In genomic region chr2:32665345-32665744, GRCm38 (mm10) we compare ENCODE assay signal across 18 mouse cellular contexts. TPM values are rescaled to one million over a fixed set of nuclear protein-coding genes. Genes with fewer than 3 reads are reported as not detected.
DNase-seq lines count a peak whose midpoint lies in the region; ATAC-seq and TF ChIP-seq lines count a peak whose summit lies in the region.
"Had no signal": no experiment of that assay in that cellular context is flagged by ENCODE, and none has a peak within 500 bp of the region (broad histone marks: within the 10 kb centered on the region; RNA-seq: fewer than 3 reads in every experiment).

No protein-coding gene starts in this region.

- H3K4me1 ChIP-seq in heart, adult 2 months (ENCODE audit: control insufficient read depth, insufficient read depth, low read length), result peaks cover 24% of the 10 kb centered on the region
- 0 out of 2 replicates have a peak, but pooled peaks cover 4% of the 10 kb centered on the region for H3K4me1 ChIP-seq in hindbrain, embryonic 13.5 days (replicated peaks)
- peaks cover 13% of the 10 kb centered on the region; the same call in 1 of the 2 replicates for H3K4me1 ChIP-seq in hindbrain, embryonic 12.5 days
- peaks cover 48% of the 10 kb centered on the region for H3K4me1 ChIP-seq in megakaryocyte, embryonic 14.5 days
- peaks cover 26% of the 10 kb centered on the region for H3K4me1 ChIP-seq in heart, postnatal 0 days (ENCODE audit: control insufficient read depth, insufficient read depth)

- intact Hi-C loops in heart, adult 2 months (cut with DNase I), result no loop called here

- no peak for TF ChIP-seq CTCF in heart, adult 2 months (IDR thresholded peaks at IDR 0.05)
- TF ChIP-seq CTCF in heart, postnatal 0 days (IDR thresholded peaks at IDR 0.05; ENCODE audit: low read depth), result no peak

- WGBS in heart, adult 2 months, result 49% methylated on average over 8 of the region's 8 CpGs
- WGBS in hindbrain, embryonic 13.5 days, result 55% methylated on average over 8 of the region's 8 CpGs
- 75% methylated on average over 8 of the region's 8 CpGs for WGBS in hindbrain, embryonic 12.5 days
- WGBS in heart, postnatal 0 days, result 64% methylated on average over 8 of the region's 8 CpGs

- TF ChIP-seq POLR2A in heart, adult 2 months (IDR thresholded peaks at IDR 0.05; ENCODE audit: insufficient read depth, low read depth, low read length), result no peak

- ATAC-seq in hindbrain, embryonic 13.5 days (ENCODE audit: low FRiP score), result no peak
- ATAC-seq in hindbrain, embryonic 12.5 days (ENCODE audit: low FRiP score), result no peak
- ATAC-seq in megakaryocyte, adult 5-6 weeks (ENCODE audit: poor library complexity, severe bottlenecking), result no peak
- ATAC-seq in heart, postnatal 0 days (ENCODE audit: insufficient read depth, low read depth), result no peak
- ATAC-seq: forebrain, embryonic 16.5 days had no signal

- H3K27me3 ChIP-seq in heart, adult 2 months (ENCODE audit: control insufficient read depth, insufficient read depth, low read length), result no peaks in the 10 kb centered on the region
- no peaks in the 10 kb centered on the region for H3K27me3 ChIP-seq in hindbrain, embryonic 13.5 days
- H3K27me3 ChIP-seq in hindbrain, embryonic 12.5 days, result no peaks in the 10 kb centered on the region
- H3K27me3 ChIP-seq in megakaryocyte, embryonic 14.5 days (replicated peaks), result no peaks in the 10 kb centered on the region
- H3K27me3 ChIP-seq in heart, postnatal 0 days (ENCODE audit: control insufficient read depth, insufficient read depth, low read length), result no peaks in the 10 kb centered on the region
- H3K27me3 ChIP-seq: midbrain, embryonic 12.5 days had no signal

- no peak overlapping the region for H3K4me2 ChIP-seq in hindbrain, embryonic 13.5 days
- no peak overlapping the region for H3K4me2 ChIP-seq in hindbrain, embryonic 12.5 days (replicated peaks)
- no peak overlapping the region for H3K4me2 ChIP-seq in heart, postnatal 0 days (ENCODE audit: low read depth, low read length)
- H3K4me2 ChIP-seq: midbrain, embryonic 12.5 days had no signal

- H3K27ac ChIP-seq in heart, adult 2 months, result peak overlapping the region; percentile 60
- peak overlapping the region; percentile 19; the same call in 1 of the 2 replicates for H3K27ac ChIP-seq in hindbrain, embryonic 13.5 days
- no peak overlapping the region for H3K27ac ChIP-seq in hindbrain, embryonic 12.5 days
- H3K27ac ChIP-seq in heart, postnatal 0 days (ENCODE audit: low read depth), result peak overlapping the region; percentile 60
- H3K27ac ChIP-seq: midbrain, embryonic 12.5 days had no signal

- no peak for TF ChIP-seq EP300 in heart, adult 2 months (IDR thresholded peaks at IDR 0.05; ENCODE audit: insufficient read depth, low read depth, low read length)
- TF ChIP-seq EP300 in heart, postnatal 0 days (IDR thresholded peaks at IDR 0.05; ENCODE audit: low read depth), result no peak

- H3K4me3 ChIP-seq in heart, adult 2 months, result no peak overlapping the region
- H3K4me3 ChIP-seq in hindbrain, embryonic 13.5 days, result no peak overlapping the region
- no peak overlapping the region for H3K4me3 ChIP-seq in hindbrain, embryonic 12.5 days
- H3K4me3 ChIP-seq in megakaryocyte, embryonic 14.5 days (replicated peaks), result peak overlapping the region; percentile 42
- no peak overlapping the region for H3K4me3 ChIP-seq in heart, postnatal 0 days (ENCODE audit: low read depth, low read length)
- H3K4me3 ChIP-seq: erythroblast, embryonic 14.5 days; midbrain, embryonic 12.5 days had no signal

- peaks cover 21% of the 10 kb centered on the region for H3K36me3 ChIP-seq in heart, adult 2 months (ENCODE audit: control insufficient read depth, insufficient read depth, low read length)
- H3K36me3 ChIP-seq in hindbrain, embryonic 13.5 days, result no peaks in the 10 kb centered on the region
- no peaks in the 10 kb centered on the region for H3K36me3 ChIP-seq in hindbrain, embryonic 12.5 days
- peaks cover 88% of the 10 kb centered on the region for H3K36me3 ChIP-seq in megakaryocyte, embryonic 14.5 days (replicated peaks; ENCODE audit: low read length)
- H3K36me3 ChIP-seq in heart, postnatal 0 days (replicated peaks; ENCODE audit: control insufficient read depth, insufficient read depth, low read length), result peaks cover 9% of the 10 kb centered on the region
- H3K36me3 ChIP-seq: midbrain, embryonic 12.5 days had no signal

- no peaks in the 10 kb centered on the region for H3K79me2 ChIP-seq in heart, adult 2 months (replicated peaks; ENCODE audit: control insufficient read depth, insufficient read depth, low read length)

- no peaks in the 10 kb centered on the region for H3K9me3 ChIP-seq in hindbrain, embryonic 13.5 days
- no peaks in the 10 kb centered on the region for H3K9me3 ChIP-seq in hindbrain, embryonic 12.5 days (replicated peaks)
- H3K9me3 ChIP-seq in megakaryocyte, embryonic 14.5 days, result no peaks in the 10 kb centered on the region
- no peaks in the 10 kb centered on the region for H3K9me3 ChIP-seq in heart, postnatal 0 days (replicated peaks; ENCODE audit: control insufficient read depth, low read length)
- H3K9me3 ChIP-seq: midbrain, embryonic 12.5 days had no signal

- H3K9ac ChIP-seq in heart, adult 2 months (ENCODE audit: low read depth, low read length), result no peak overlapping the region
- no peak overlapping the region for H3K9ac ChIP-seq in hindbrain, embryonic 13.5 days
- no peak overlapping the region for H3K9ac ChIP-seq in hindbrain, embryonic 12.5 days
- 0 out of 2 replicates have a peak overlapping the region, but pooled peaks have one; percentile 14 for H3K9ac ChIP-seq in heart, postnatal 0 days (replicated peaks; ENCODE audit: low read depth, low read length)
- H3K9ac ChIP-seq: midbrain, embryonic 12.5 days had no signal

- no peak for DNase-seq in heart, adult 2 months
- DNase-seq in heart, adult 8-10 months (ENCODE audit: low spot score), result no peak
- no peak for DNase-seq in heart, postnatal 0 days (ENCODE audit: low spot score)
- no peak for DNase-seq in cerebellum, adult 11 months
- DNase-seq: adrenal gland, postnatal 10 days; cerebellum, adult 18-20 months; cerebellum, postnatal 36 days; liver; lung, adult 2 months; lung, postnatal 36 days had no signal

RNA-seq across cellular contexts. Expression of gene Eng, which starts 18.9 kb away (rescaled TPM):
- total RNA-seq in heart, adult 2 months (2021), result 100 to 1,000 TPM; 113 to 122 TPM
- 230 and 239 TPM in 2 replicates for polyA plus RNA-seq in heart, adult 2 months (2012; rRNA removed)
- 100 to 1,000 TPM; 111 to 143 (median 126) TPM for total RNA-seq in heart, adult 8-10 months (2022)
- polyA plus RNA-seq in hindbrain, embryonic 13.5 days (2015; fragmentation: Nextera tagmentation; extraction: Ambion mirVana), result 29.0 and 29.2 TPM in 2 replicates
- polyA plus RNA-seq in hindbrain, embryonic 12.5 days (2016; fragmentation: Nextera tagmentation; extraction: Ambion mirVana), result 31.6 and 32.1 TPM in 2 replicates
- polyA plus RNA-seq in megakaryocyte, embryonic 14.5 days (2012; ENCODE audit: insufficient read depth, low replicate concordance), result 90.6 and 227 TPM in 2 replicates
- total RNA-seq in megakaryocyte, adult 5-6 weeks (2015), result 6.3 and 7.9 TPM in 2 replicates
- total RNA-seq in megakaryocyte, adult 5-6 weeks (2017), result 2.0 and 2.2 TPM in 2 replicates
- total RNA-seq in heart, postnatal 0 days (2014; rRNA removed; ENCODE audit: low replicate concordance), result 123 and 148 TPM in 2 replicates
- 133 and 137 TPM in 2 replicates for polyA plus RNA-seq in heart, postnatal 0 days (2015; fragmentation: Nextera tagmentation; extraction: Ambion mirVana)
- total RNA-seq: neutrophil, adult 5-6 weeks had no signal

RNA-seq across cellular contexts. Expression of gene Fpgs, which starts 38.6 kb away (rescaled TPM):
- 1 to 10 TPM; 4.6 to 5.7 TPM for total RNA-seq in heart, adult 2 months (2021)
- polyA plus RNA-seq in heart, adult 2 months (2012; rRNA removed), result 17.8 and 18.0 TPM in 2 replicates
- 1 to 10 TPM; 5.5 to 6.0 (median 5.8) TPM for total RNA-seq in heart, adult 8-10 months (2022)
- polyA plus RNA-seq in hindbrain, embryonic 13.5 days (2015; fragmentation: Nextera tagmentation; extraction: Ambion mirVana), result 14.5 and 16.4 TPM in 2 replicates
- polyA plus RNA-seq in hindbrain, embryonic 12.5 days (2016; fragmentation: Nextera tagmentation; extraction: Ambion mirVana), result 19.5 and 20.1 TPM in 2 replicates
- 39.7 and 57.5 TPM in 2 replicates for polyA plus RNA-seq in megakaryocyte, embryonic 14.5 days (2012; ENCODE audit: insufficient read depth, low replicate concordance)
- total RNA-seq in megakaryocyte, adult 5-6 weeks (2015), result 0.91 and 4.6 TPM in 2 replicates
- total RNA-seq in megakaryocyte, adult 5-6 weeks (2017), result 2.6 and 3.0 TPM in 2 replicates
- 13.6 and 14.5 TPM in 2 replicates for total RNA-seq in heart, postnatal 0 days (2014; rRNA removed; ENCODE audit: low replicate concordance)
- polyA plus RNA-seq in heart, postnatal 0 days (2015; fragmentation: Nextera tagmentation; extraction: Ambion mirVana), result 8.5 and 10.9 TPM in 2 replicates

RNA-seq across cellular contexts. Expression of gene Ak1, which starts 43.8 kb away (rescaled TPM):
- total RNA-seq in heart, adult 2 months (2021), result 100 to 1,000 TPM; 606 to 670 TPM
- polyA plus RNA-seq in heart, adult 2 months (2012; rRNA removed), result 584 and 623 TPM in 2 replicates
- 100 to 1,000 TPM; 656 to 809 (median 697) TPM for total RNA-seq in heart, adult 8-10 months (2022)
- 68.9 and 71.5 TPM in 2 replicates for polyA plus RNA-seq in hindbrain, embryonic 13.5 days (2015; fragmentation: Nextera tagmentation; extraction: Ambion mirVana)
- polyA plus RNA-seq in hindbrain, embryonic 12.5 days (2016; fragmentation: Nextera tagmentation; extraction: Ambion mirVana), result 40.4 and 43.2 TPM in 2 replicates
- polyA plus RNA-seq in megakaryocyte, embryonic 14.5 days (2012; ENCODE audit: insufficient read depth, low replicate concordance), result 11.0 and 12.2 TPM in 2 replicates
- total RNA-seq in megakaryocyte, adult 5-6 weeks (2015), result not detected in 2 replicates
- total RNA-seq in megakaryocyte, adult 5-6 weeks (2017), result not detected in 2 replicates
- 544 and 572 TPM in 2 replicates for total RNA-seq in heart, postnatal 0 days (2014; rRNA removed; ENCODE audit: low replicate concordance)
- polyA plus RNA-seq in heart, postnatal 0 days (2015; fragmentation: Nextera tagmentation; extraction: Ambion mirVana), result 721 and 737 TPM in 2 replicates
- total RNA-seq: neutrophil, adult 5-6 weeks had no signal

RNA-seq across cellular contexts. Expression of gene Cdk9, which starts 47.5 kb away (rescaled TPM):
- 10 to 100 TPM; 21.0 to 25.3 TPM for total RNA-seq in heart, adult 2 months (2021)
- polyA plus RNA-seq in heart, adult 2 months (2012; rRNA removed), result 42.3 and 49.3 TPM in 2 replicates
- total RNA-seq in heart, adult 8-10 months (2022), result 10 to 100 TPM; 23.3 to 27.1 (median 25.7) TPM
- polyA plus RNA-seq in hindbrain, embryonic 13.5 days (2015; fragmentation: Nextera tagmentation; extraction: Ambion mirVana), result 74.9 and 81.9 TPM in 2 replicates
- polyA plus RNA-seq in hindbrain, embryonic 12.5 days (2016; fragmentation: Nextera tagmentation; extraction: Ambion mirVana), result 99.0 and 101 TPM in 2 replicates
- 148 and 403 TPM in 2 replicates for polyA plus RNA-seq in megakaryocyte, embryonic 14.5 days (2012; ENCODE audit: insufficient read depth, low replicate concordance)
- 82.1 and 84.4 TPM in 2 replicates for total RNA-seq in megakaryocyte, adult 5-6 weeks (2015)
- total RNA-seq in megakaryocyte, adult 5-6 weeks (2017), result 73.9 and 79.2 TPM in 2 replicates
- total RNA-seq in heart, postnatal 0 days (2014; rRNA removed; ENCODE audit: low replicate concordance), result 42.4 and 58.4 TPM in 2 replicates
- 33.1 and 35.5 TPM in 2 replicates for polyA plus RNA-seq in heart, postnatal 0 days (2015; fragmentation: Nextera tagmentation; extraction: Ambion mirVana)

RNA-seq across cellular contexts. Expression of gene Sh2d3c, which starts 55.5 kb away (rescaled TPM):
- total RNA-seq in heart, adult 2 months (2021), result 10 to 100 TPM; 27.1 to 28.9 TPM
- polyA plus RNA-seq in heart, adult 2 months (2012; rRNA removed), result 38.7 and 52.8 TPM in 2 replicates
- 10 to 100 TPM; 16.4 to 28.8 (median 21.7) TPM for total RNA-seq in heart, adult 8-10 months (2022)
- 41.8 and 50.5 TPM in 2 replicates for polyA plus RNA-seq in hindbrain, embryonic 13.5 days (2015; fragmentation: Nextera tagmentation; extraction: Ambion mirVana)
- polyA plus RNA-seq in hindbrain, embryonic 12.5 days (2016; fragmentation: Nextera tagmentation; extraction: Ambion mirVana), result 33.5 and 34.8 TPM in 2 replicates
- polyA plus RNA-seq in megakaryocyte, embryonic 14.5 days (2012; ENCODE audit: insufficient read depth, low replicate concordance), result 13.4 and 21.1 TPM in 2 replicates
- 49.8 and 56.2 TPM in 2 replicates for total RNA-seq in megakaryocyte, adult 5-6 weeks (2015)
- 30.1 and 38.2 TPM in 2 replicates for total RNA-seq in megakaryocyte, adult 5-6 weeks (2017)
- total RNA-seq in heart, postnatal 0 days (2014; rRNA removed; ENCODE audit: low replicate concordance), result 17.0 and 26.2 TPM in 2 replicates
- 22.9 and 24.2 TPM in 2 replicates for polyA plus RNA-seq in heart, postnatal 0 days (2015; fragmentation: Nextera tagmentation; extraction: Ambion mirVana)
